Mouse (Mus musculus): ENCODE measurements around the gene Bbs7.

GRCm38 (mm10) chr3:36644554-36645244, 31.4 kb upstream of the Bbs7 start:
- TF ChIP-seq CTCF (IDR thresholded peaks at IDR 0.05; ENCODE audit: borderline replicate concordance, control insufficient read depth, extremely low read depth, insufficient read depth, low read length, poor library complexity) (no peak), POLR2A (IDR thresholded peaks at IDR 0.05; ENCODE audit: control insufficient read depth, extremely low read depth, insufficient read depth, low read length, poor library complexity) (no peak)
